Mouse (Mus musculus): ENCODE data around the gene Prox2. TPM values are rescaled to one million over a fixed set of nuclear protein-coding genes. Genes with fewer than 3 reads are reported as not detected.

The Prox2 gene
- polyA plus RNA-seq, 1 experiment from 2014 or later = 3.0 TPM

GRCm38 (mm10) chr12:85129426-85129978 is 18.9 kb upstream of the Prox2 start:
- H3K36me3 ChIP-seq = peaks cover 95% of the 10 kb centered on the region
- H3K9ac ChIP-seq = no peak overlapping the region
- WGBS (ENCODE audit: insufficient replicate concordance) = 86% methylated on average over 9 of the region's 9 CpGs
- H3K9me3 ChIP-seq (replicated peaks) = no peaks in the 10 kb centered on the region
- peaks cover 5% of the 10 kb centered on the region; the same call in 1 of the 2 replicates for H3K4me1 ChIP-seq (replicated peaks)
- no peak overlapping the region for H3K4me3 ChIP-seq (replicated peaks)
- no peaks in the 10 kb centered on the region for H3K27me3 ChIP-seq
- H3K27ac ChIP-seq = no peak overlapping the region
- no peak overlapping the region for H3K4me2 ChIP-seq
- ATAC-seq (ENCODE audit: low read depth) (no peak), DNase-seq (no peak)

DNA sequence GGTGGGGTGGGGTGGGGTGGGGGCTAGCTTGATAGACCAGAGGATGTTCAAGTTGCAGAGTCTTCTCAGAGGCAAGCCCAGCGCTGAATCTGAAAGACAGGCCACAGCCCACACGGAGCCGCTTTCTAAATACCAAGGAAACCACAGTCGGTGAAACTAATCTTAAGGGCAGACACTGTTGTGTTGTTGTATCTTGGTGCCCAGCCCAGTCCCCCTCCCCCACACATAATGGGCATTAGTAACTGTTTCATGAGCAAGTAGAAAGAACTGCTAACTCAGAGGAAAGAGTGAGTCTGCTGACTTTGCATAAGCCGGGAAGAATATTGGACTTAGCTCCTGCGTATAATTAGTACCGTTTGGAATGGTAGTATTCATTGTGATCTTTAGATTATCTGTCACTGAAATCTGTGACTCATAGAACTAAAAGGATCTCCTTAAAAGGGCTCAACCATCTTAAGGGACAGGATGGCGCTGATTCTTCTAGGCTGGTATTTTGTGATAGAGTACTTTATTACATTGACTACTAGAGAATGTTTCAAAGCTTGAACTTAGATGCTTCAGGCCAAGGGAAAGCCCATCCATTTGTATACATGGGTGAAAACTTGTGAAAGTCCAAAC is 16.5 kb upstream of the Prox2 start:
- Histone ChIP-seq H3K27me3 (no peaks in the 10 kb centered on the region), H3K4me1 (replicated peaks) (no peaks in the 10 kb centered on the region), H3K36me3 (peaks cover 95% of the 10 kb centered on the region), H3K4me3 (replicated peaks) (no peak overlapping the region), H3K9me3 (replicated peaks) (no peaks in the 10 kb centered on the region), H3K27ac (no peak overlapping the region), H3K4me2 (no peak overlapping the region), H3K9ac (no peak overlapping the region)
- ATAC-seq (ENCODE audit: low read depth) (no peak), DNase-seq (no peak)
- WGBS (ENCODE audit: insufficient replicate concordance) = 59% methylated on average over 8 of the region's 8 CpGs

- ATAC-seq (ENCODE audit: low read depth) (no peak), DNase-seq (no peak)
- no peak overlapping the region for H3K4me2 ChIP-seq
- H3K27ac ChIP-seq = no peak overlapping the region
- peaks cover 97% of the 10 kb centered on the region for H3K36me3 ChIP-seq
- no peaks in the 10 kb centered on the region for H3K9me3 ChIP-seq (replicated peaks)
- H3K27me3 ChIP-seq = no peaks in the 10 kb centered on the region
- 91% methylated on average over 5 of the region's 5 CpGs for WGBS (ENCODE audit: insufficient replicate concordance)
- H3K9ac ChIP-seq = no peak overlapping the region
- no peak overlapping the region for H3K4me3 ChIP-seq (replicated peaks)
- no peaks in the 10 kb centered on the region for H3K4me1 ChIP-seq (replicated peaks)
Measured at GRCm38 (mm10) chr12:85124751-85125150, 14.2 kb upstream of the Prox2 start.

- Histone ChIP-seq H3K27ac (no peak overlapping the region), H3K4me1 (replicated peaks) (no peaks in the 10 kb centered on the region), H3K4me3 (replicated peaks) (no peak overlapping the region), H3K27me3 (no peaks in the 10 kb centered on the region), H3K9ac (no peak overlapping the region), H3K36me3 (peaks cover 99% of the 10 kb centered on the region), H3K9me3 (replicated peaks) (no peaks in the 10 kb centered on the region), H3K4me2 (no peak overlapping the region)
- WGBS (ENCODE audit: insufficient replicate concordance) = 81% methylated on average over 11 of the region's 11 CpGs
- ATAC-seq (ENCODE audit: low read depth) (no peak), DNase-seq (no peak)
Measured at GRCm38 (mm10) chr12:85123645-85124044, 13.1 kb upstream of the Prox2 start.

DNA sequence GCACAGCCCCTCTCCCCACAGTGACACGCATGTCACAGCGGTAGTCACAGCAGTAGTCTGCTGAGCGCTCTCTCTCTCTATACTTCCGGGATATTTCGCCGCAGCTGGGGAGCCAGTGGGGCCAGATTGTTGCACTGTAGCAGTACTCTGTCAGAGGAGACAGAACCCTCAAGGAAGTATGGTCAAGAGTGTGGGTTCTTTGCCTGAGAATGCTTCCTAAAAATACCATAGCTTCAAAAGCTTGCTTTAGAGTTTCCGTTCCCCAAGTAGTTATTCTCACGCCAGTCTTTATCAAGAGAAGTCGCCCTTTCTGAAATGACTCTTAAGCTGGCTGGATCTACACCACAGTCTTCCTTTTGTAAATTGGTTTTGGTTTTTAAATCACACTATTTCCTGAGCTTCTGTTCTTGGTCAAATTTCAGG is 12.6 kb upstream of the Prox2 start:
- Histone ChIP-seq H3K4me1 (replicated peaks) (no peaks in the 10 kb centered on the region), H3K9ac (no peak overlapping the region), H3K9me3 (replicated peaks) (no peaks in the 10 kb centered on the region), H3K4me3 (replicated peaks) (no peak overlapping the region), H3K4me2 (no peak overlapping the region), H3K27ac (no peak overlapping the region), H3K36me3 (peaks cover 99% of the 10 kb centered on the region), H3K27me3 (no peaks in the 10 kb centered on the region)
- 88% methylated on average over 9 of the region's 9 CpGs for WGBS (ENCODE audit: insufficient replicate concordance)
- DNase-seq = no peak
- no peak for ATAC-seq (ENCODE audit: low read depth)

GRCm38 (mm10) chr12:85121806-85122459 is 11.4 kb upstream of the Prox2 start:
- Histone ChIP-seq H3K9me3 (replicated peaks) (no peaks in the 10 kb centered on the region), H3K4me3 (replicated peaks) (no peak overlapping the region), H3K9ac (no peak overlapping the region), H3K4me1 (replicated peaks) (peaks cover 5% of the 10 kb centered on the region), H3K27ac (no peak overlapping the region), H3K36me3 (peaks cover 98% of the 10 kb centered on the region), H3K27me3 (no peaks in the 10 kb centered on the region), H3K4me2 (no peak overlapping the region)
- WGBS (ENCODE audit: insufficient replicate concordance) = 87% methylated on average over 9 of the region's 9 CpGs
- ATAC-seq (ENCODE audit: low read depth) (no peak), DNase-seq (no peak)

DNA sequence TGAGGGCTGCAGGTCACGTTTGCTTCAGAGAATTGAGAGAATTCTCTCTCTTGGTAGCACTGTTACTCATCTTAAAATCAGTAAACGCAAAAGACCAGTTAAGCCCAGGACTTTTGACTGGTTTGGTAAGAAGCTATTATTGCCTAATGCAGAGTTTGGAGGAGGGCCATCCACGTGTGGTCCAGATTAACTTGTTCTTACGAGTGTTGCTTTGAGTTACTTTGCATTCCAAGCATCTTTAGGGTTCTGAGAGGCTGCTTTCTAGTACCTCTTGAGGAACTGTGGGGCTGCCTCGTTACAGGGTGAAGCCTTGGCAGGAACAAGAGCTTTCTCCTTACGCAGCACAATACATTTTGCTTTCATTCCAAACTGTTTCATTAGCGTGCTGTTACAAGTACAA is 5.1 kb upstream of the Prox2 start:
- Histone ChIP-seq H3K36me3 (peaks cover 68% of the 10 kb centered on the region), H3K9ac (no peak overlapping the region), H3K4me1 (replicated peaks) (peaks cover 49% of the 10 kb centered on the region), H3K4me3 (replicated peaks) (no peak overlapping the region), H3K9me3 (replicated peaks) (no peaks in the 10 kb centered on the region), H3K4me2 (no peak overlapping the region), H3K27me3 (no peaks in the 10 kb centered on the region), H3K27ac (no peak overlapping the region)
- WGBS (ENCODE audit: insufficient replicate concordance) = 84% methylated on average over 7 of the region's 7 CpGs
- no peak for ATAC-seq (ENCODE audit: low read depth)
- no peak for DNase-seq

- DNase-seq = no peak
- ATAC-seq (ENCODE audit: low read depth) = no peak
- H3K36me3 ChIP-seq = peaks cover 51% of the 10 kb centered on the region
- H3K27ac ChIP-seq = no peak overlapping the region
- 79% methylated on average over 3 of the region's 3 CpGs for WGBS (ENCODE audit: insufficient replicate concordance)
- no peak overlapping the region for H3K4me3 ChIP-seq (replicated peaks)
- peaks cover 61% of the 10 kb centered on the region for H3K4me1 ChIP-seq (replicated peaks)
- H3K4me2 ChIP-seq = peak overlapping the region; percentile 83
- H3K27me3 ChIP-seq = no peaks in the 10 kb centered on the region
- H3K9me3 ChIP-seq (replicated peaks) = no peaks in the 10 kb centered on the region
- H3K9ac ChIP-seq = peak overlapping the region; percentile 97; the same call in 1 of the 2 replicates
Measured at GRCm38 (mm10) chr12:85113917-85114316, 3.4 kb upstream of the Prox2 start.

DNA sequence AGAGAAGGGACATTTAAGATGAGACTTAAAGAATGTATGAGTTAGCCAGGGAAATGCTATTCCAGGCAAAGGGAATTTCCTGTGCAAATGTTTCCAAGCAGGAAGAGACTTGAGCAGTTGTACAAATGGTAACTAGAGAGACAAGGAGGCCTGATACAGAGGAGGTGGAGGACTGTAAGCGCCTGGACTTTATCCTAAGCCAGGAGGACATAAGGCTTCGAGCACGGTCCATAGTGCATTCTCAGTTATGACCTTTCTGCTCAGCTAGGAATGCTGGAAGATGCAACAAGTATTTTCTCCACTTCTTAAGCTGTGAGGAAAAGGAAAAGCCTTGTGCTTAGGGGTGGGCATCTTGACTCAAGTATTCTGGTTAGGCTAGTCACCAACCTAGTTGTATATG is 2.8 kb upstream of the Prox2 start:
- WGBS (ENCODE audit: insufficient replicate concordance) = 87% methylated on average over 3 of the region's 3 CpGs
- H3K4me3 ChIP-seq (replicated peaks) = peak overlapping the region; percentile 99; the same call in 1 of the 2 replicates
- peak overlapping the region; percentile 83 for H3K4me2 ChIP-seq
- ATAC-seq (ENCODE audit: low read depth) = no peak
- no peaks in the 10 kb centered on the region for H3K9me3 ChIP-seq (replicated peaks)
- peak overlapping the region; percentile 97 for H3K9ac ChIP-seq
- H3K27ac ChIP-seq = peak overlapping the region; percentile 91
- no peak for DNase-seq
- H3K27me3 ChIP-seq = no peaks in the 10 kb centered on the region
- peaks cover 64% of the 10 kb centered on the region for H3K4me1 ChIP-seq (replicated peaks)
- peaks cover 45% of the 10 kb centered on the region for H3K36me3 ChIP-seq

- H3K4me1 ChIP-seq (replicated peaks) = peaks cover 64% of the 10 kb centered on the region
- H3K27ac ChIP-seq = peak overlapping the region; percentile 91
- H3K9ac ChIP-seq = peak overlapping the region; percentile 97
- DNase-seq (no peak), ATAC-seq (ENCODE audit: low read depth) (peak; percentile 23; the same call in 1 of the 2 replicates)
- H3K36me3 ChIP-seq = peaks cover 38% of the 10 kb centered on the region
- 61% methylated on average over 7 of the region's 7 CpGs for WGBS (ENCODE audit: insufficient replicate concordance)
- no peaks in the 10 kb centered on the region for H3K27me3 ChIP-seq
- H3K9me3 ChIP-seq (replicated peaks) = no peaks in the 10 kb centered on the region
- peak overlapping the region; percentile 99 for H3K4me3 ChIP-seq (replicated peaks)
- peak overlapping the region; percentile 83 for H3K4me2 ChIP-seq
Measured at GRCm38 (mm10) chr12:85112550-85113251, 2.1 kb upstream of the Prox2 start.

GRCm38 (mm10) chr12:85110011-85110697 is 405 bp downstream of the Prox2 start:
- ATAC-seq (ENCODE audit: low read depth) (peak; percentile 44), DNase-seq (peak; percentile 28)
- peaks cover 57% of the 10 kb centered on the region for H3K4me1 ChIP-seq (replicated peaks)
- peak overlapping the region; percentile 99 for H3K4me3 ChIP-seq (replicated peaks)
- no peaks in the 10 kb centered on the region for H3K9me3 ChIP-seq (replicated peaks)
- H3K27me3 ChIP-seq = no peaks in the 10 kb centered on the region
- WGBS (ENCODE audit: insufficient replicate concordance) = 12% methylated on average over 18 of the region's 18 CpGs
- peaks cover 16% of the 10 kb centered on the region for H3K36me3 ChIP-seq
- peak overlapping the region; percentile 83 for H3K4me2 ChIP-seq
- H3K9ac ChIP-seq = peak overlapping the region; percentile 97
- H3K27ac ChIP-seq = peak overlapping the region; percentile 91

Measured in liver, embryonic 13.5 days (tissue).